Mouse (Mus musculus): ENCODE data around the gene Col4a1. TPM values are rescaled to one million over a fixed set of nuclear protein-coding genes. Genes with fewer than 3 reads are reported as not detected.

Col4a1 gene
- polyA plus RNA-seq, 1 experiment from 2014 or later, result 77.9 TPM

GRCm38 (mm10) chr8:11351355-11351754 is 38.7 kb upstream of the Col4a1 start:
- H3K4me1 ChIP-seq (ENCODE audit: control insufficient read depth, insufficient read depth, low read length), result no peaks in the 10 kb centered on the region
- no peak overlapping the region for H3K27ac ChIP-seq (ENCODE audit: low read depth, low read length)
- H3K4me2 ChIP-seq (ENCODE audit: low read length), result no peak overlapping the region
- H3K27me3 ChIP-seq (replicated peaks; ENCODE audit: control insufficient read depth, insufficient read depth, low read length), result no peaks in the 10 kb centered on the region
- no peak overlapping the region for H3K4me3 ChIP-seq (ENCODE audit: low read depth, low read length)
- H3K36me3 ChIP-seq (ENCODE audit: control insufficient read depth, insufficient read depth, low read length), result no peaks in the 10 kb centered on the region
- H3K9ac ChIP-seq (ENCODE audit: low read length), result no peak overlapping the region
- WGBS, result 92% methylated on average over 6 of the region's 6 CpGs
- DNase-seq (ENCODE audit: low spot score) (no peak), ATAC-seq (no peak)
- H3K9me3 ChIP-seq (replicated peaks; ENCODE audit: control insufficient read depth, low read length), result no peaks in the 10 kb centered on the region

GRCm38 (mm10) chr8:11348622-11349021 is 36.0 kb upstream of the Col4a1 start:
- no peak overlapping the region for H3K4me3 ChIP-seq (ENCODE audit: low read depth, low read length)
- 91% methylated on average over 11 of the region's 11 CpGs for WGBS
- ATAC-seq, result no peak
- H3K4me2 ChIP-seq (ENCODE audit: low read length), result no peak overlapping the region
- H3K9ac ChIP-seq (ENCODE audit: low read length), result no peak overlapping the region
- no peaks in the 10 kb centered on the region for H3K27me3 ChIP-seq (replicated peaks; ENCODE audit: control insufficient read depth, insufficient read depth, low read length)
- no peaks in the 10 kb centered on the region for H3K36me3 ChIP-seq (ENCODE audit: control insufficient read depth, insufficient read depth, low read length)
- H3K27ac ChIP-seq (ENCODE audit: low read depth, low read length), result no peak overlapping the region
- no peak for DNase-seq (ENCODE audit: low spot score)
- no peaks in the 10 kb centered on the region for H3K4me1 ChIP-seq (ENCODE audit: control insufficient read depth, insufficient read depth, low read length)
- no peaks in the 10 kb centered on the region for H3K9me3 ChIP-seq (replicated peaks; ENCODE audit: control insufficient read depth, low read length)

- ATAC-seq (no peak), DNase-seq (ENCODE audit: low spot score) (no peak)
- no peak overlapping the region for H3K27ac ChIP-seq (ENCODE audit: low read depth, low read length)
- H3K36me3 ChIP-seq (ENCODE audit: control insufficient read depth, insufficient read depth, low read length), result no peaks in the 10 kb centered on the region
- no peaks in the 10 kb centered on the region for H3K9me3 ChIP-seq (replicated peaks; ENCODE audit: control insufficient read depth, low read length)
- no peaks in the 10 kb centered on the region for H3K27me3 ChIP-seq (replicated peaks; ENCODE audit: control insufficient read depth, insufficient read depth, low read length)
- no peak overlapping the region for H3K4me3 ChIP-seq (ENCODE audit: low read depth, low read length)
- no peak overlapping the region for H3K4me2 ChIP-seq (ENCODE audit: low read length)
- WGBS, result 87% methylated on average over 9 of the region's 9 CpGs
- H3K9ac ChIP-seq (ENCODE audit: low read length), result no peak overlapping the region
- no peaks in the 10 kb centered on the region for H3K4me1 ChIP-seq (ENCODE audit: control insufficient read depth, insufficient read depth, low read length)
Observed at GRCm38 (mm10) chr8:11347699-11348098, 35.1 kb upstream of the Col4a1 start.

GRCm38 (mm10) chr8:11346225-11346624 is 33.6 kb upstream of the Col4a1 start:
- Histone ChIP-seq H3K4me1 (ENCODE audit: control insufficient read depth, insufficient read depth, low read length) (no peaks in the 10 kb centered on the region), H3K27ac (ENCODE audit: low read depth, low read length) (no peak overlapping the region)

GRCm38 (mm10) chr8:11344459-11344858 is 31.8 kb upstream of the Col4a1 start:
- H3K4me2 ChIP-seq (ENCODE audit: low read length), result no peak overlapping the region
- ATAC-seq (no peak), DNase-seq (ENCODE audit: low spot score) (no peak)
- H3K9ac ChIP-seq (ENCODE audit: low read length), result no peak overlapping the region
- no peaks in the 10 kb centered on the region for H3K4me1 ChIP-seq (ENCODE audit: control insufficient read depth, insufficient read depth, low read length)
- H3K36me3 ChIP-seq (ENCODE audit: control insufficient read depth, insufficient read depth, low read length), result no peaks in the 10 kb centered on the region
- no peaks in the 10 kb centered on the region for H3K9me3 ChIP-seq (replicated peaks; ENCODE audit: control insufficient read depth, low read length)
- H3K27me3 ChIP-seq (replicated peaks; ENCODE audit: control insufficient read depth, insufficient read depth, low read length), result no peaks in the 10 kb centered on the region
- no peak overlapping the region for H3K4me3 ChIP-seq (ENCODE audit: low read depth, low read length)
- H3K27ac ChIP-seq (ENCODE audit: low read depth, low read length), result no peak overlapping the region
- 88% methylated on average over 9 of the region's 9 CpGs for WGBS

More at GRCm38 (mm10) chr8:11346225-11346624, 33.6 kb upstream of the Col4a1 start:
- Histone ChIP-seq H3K4me2 (ENCODE audit: low read length) (no peak overlapping the region), H3K4me3 (ENCODE audit: low read depth, low read length) (no peak overlapping the region), H3K9me3 (replicated peaks; ENCODE audit: control insufficient read depth, low read length) (no peaks in the 10 kb centered on the region), H3K27me3 (replicated peaks; ENCODE audit: control insufficient read depth, insufficient read depth, low read length) (no peaks in the 10 kb centered on the region), H3K36me3 (ENCODE audit: control insufficient read depth, insufficient read depth, low read length) (no peaks in the 10 kb centered on the region), H3K9ac (ENCODE audit: low read length) (no peak overlapping the region)
- ATAC-seq, result no peak
- WGBS, result 88% methylated on average over 10 of the region's 10 CpGs
- DNase-seq (ENCODE audit: low spot score), result no peak

GRCm38 (mm10) chr8:11341111-11341566 is 28.5 kb upstream of the Col4a1 start:
- no peaks in the 10 kb centered on the region for H3K27me3 ChIP-seq (replicated peaks; ENCODE audit: control insufficient read depth, insufficient read depth, low read length)
- H3K4me2 ChIP-seq (ENCODE audit: low read length), result no peak overlapping the region
- no peaks in the 10 kb centered on the region for H3K9me3 ChIP-seq (replicated peaks; ENCODE audit: control insufficient read depth, low read length)
- 93% methylated on average over 3 of the region's 3 CpGs for WGBS
- no peak for ATAC-seq
- no peaks in the 10 kb centered on the region for H3K4me1 ChIP-seq (ENCODE audit: control insufficient read depth, insufficient read depth, low read length)
- no peaks in the 10 kb centered on the region for H3K36me3 ChIP-seq (ENCODE audit: control insufficient read depth, insufficient read depth, low read length)
- H3K27ac ChIP-seq (ENCODE audit: low read depth, low read length), result no peak overlapping the region
- H3K9ac ChIP-seq (ENCODE audit: low read length), result no peak overlapping the region
- no peak overlapping the region for H3K4me3 ChIP-seq (ENCODE audit: low read depth, low read length)
- DNase-seq (ENCODE audit: low spot score), result no peak

- no peaks in the 10 kb centered on the region for H3K36me3 ChIP-seq (ENCODE audit: control insufficient read depth, insufficient read depth, low read length)
- DNase-seq (ENCODE audit: low spot score) (no peak), ATAC-seq (no peak)
- 89% methylated on average over 12 of the region's 12 CpGs for WGBS
- H3K27ac ChIP-seq (ENCODE audit: low read depth, low read length), result no peak overlapping the region
- H3K4me3 ChIP-seq (ENCODE audit: low read depth, low read length), result no peak overlapping the region
- H3K9me3 ChIP-seq (replicated peaks; ENCODE audit: control insufficient read depth, low read length), result no peaks in the 10 kb centered on the region
- no peak overlapping the region for H3K9ac ChIP-seq (ENCODE audit: low read length)
- no peaks in the 10 kb centered on the region for H3K27me3 ChIP-seq (replicated peaks; ENCODE audit: control insufficient read depth, insufficient read depth, low read length)
- no peaks in the 10 kb centered on the region for H3K4me1 ChIP-seq (ENCODE audit: control insufficient read depth, insufficient read depth, low read length)
- no peak overlapping the region for H3K4me2 ChIP-seq (ENCODE audit: low read length)
Observed at GRCm38 (mm10) chr8:11340310-11341110, 27.9 kb upstream of the Col4a1 start.

- no peak overlapping the region for H3K4me3 ChIP-seq (ENCODE audit: low read depth, low read length)
- H3K4me1 ChIP-seq (ENCODE audit: control insufficient read depth, insufficient read depth, low read length), result no peaks in the 10 kb centered on the region
- ATAC-seq (no peak), DNase-seq (ENCODE audit: low spot score) (no peak)
- H3K36me3 ChIP-seq (ENCODE audit: control insufficient read depth, insufficient read depth, low read length), result no peaks in the 10 kb centered on the region
- no peak overlapping the region for H3K9ac ChIP-seq (ENCODE audit: low read length)
- H3K4me2 ChIP-seq (ENCODE audit: low read length), result no peak overlapping the region
- H3K27me3 ChIP-seq (replicated peaks; ENCODE audit: control insufficient read depth, insufficient read depth, low read length), result no peaks in the 10 kb centered on the region
- H3K9me3 ChIP-seq (replicated peaks; ENCODE audit: control insufficient read depth, low read length), result no peaks in the 10 kb centered on the region
- no peak overlapping the region for H3K27ac ChIP-seq (ENCODE audit: low read depth, low read length)
- WGBS, result 92% methylated on average over 9 of the region's 9 CpGs
Observed at GRCm38 (mm10) chr8:11338507-11338906, 25.9 kb upstream of the Col4a1 start.

GRCm38 (mm10) chr8:11337642-11338041 is 25.0 kb upstream of the Col4a1 start:
- H3K4me2 ChIP-seq (ENCODE audit: low read length), result no peak overlapping the region
- no peaks in the 10 kb centered on the region for H3K36me3 ChIP-seq (ENCODE audit: control insufficient read depth, insufficient read depth, low read length)
- no peaks in the 10 kb centered on the region for H3K27me3 ChIP-seq (replicated peaks; ENCODE audit: control insufficient read depth, insufficient read depth, low read length)
- 86% methylated on average over 10 of the region's 10 CpGs for WGBS
- H3K9me3 ChIP-seq (replicated peaks; ENCODE audit: control insufficient read depth, low read length), result no peaks in the 10 kb centered on the region
- no peaks in the 10 kb centered on the region for H3K4me1 ChIP-seq (ENCODE audit: control insufficient read depth, insufficient read depth, low read length)
- no peak overlapping the region for H3K9ac ChIP-seq (ENCODE audit: low read length)
- no peak overlapping the region for H3K4me3 ChIP-seq (ENCODE audit: low read depth, low read length)
- H3K27ac ChIP-seq (ENCODE audit: low read depth, low read length), result no peak overlapping the region
- ATAC-seq (no peak), DNase-seq (ENCODE audit: low spot score) (no peak)

Measured in forebrain, embryonic 14.5 days (tissue).